Mouse (Mus musculus): ENCODE data around the gene Dennd6b. TPM values are rescaled to one million over a fixed set of nuclear protein-coding genes. Genes with fewer than 3 reads are reported as not detected.

Gene Dennd6b
- polyA plus RNA-seq, 1 experiment: 2.2 TPM

DNA sequence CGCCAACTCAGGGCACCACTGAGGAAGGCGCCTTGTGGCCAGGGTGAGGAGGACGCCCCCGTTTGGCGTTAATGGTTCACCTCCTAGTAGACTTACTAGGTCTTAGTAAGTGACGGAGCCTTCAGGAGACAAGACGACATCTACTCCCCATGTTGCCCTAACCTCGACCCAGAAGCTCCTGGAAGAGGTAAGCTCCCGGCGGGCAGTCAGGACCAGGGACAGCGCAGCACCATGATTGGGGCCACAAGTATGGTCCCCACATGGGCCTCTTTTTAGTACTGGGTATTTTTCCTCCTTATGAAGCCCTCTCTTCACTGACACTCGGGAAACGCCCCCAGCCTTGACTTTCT is 46.3 kb downstream of the Dennd6b start:
- peak overlapping the region; percentile 50 for H3K4me3 ChIP-seq (ENCODE audit: insufficient read depth, low read depth, low read length)
- peaks cover 14% of the 10 kb centered on the region; the same call in 1 of the 2 replicates for H3K4me1 ChIP-seq (ENCODE audit: control insufficient read depth, insufficient read depth, insufficient read length, low read length)
- peak overlapping the region; percentile 40 for H3K27ac ChIP-seq (replicated peaks; ENCODE audit: low read depth, low read length)

GRCm38 (mm10) chr15:89149271-89150040 is 46.8 kb downstream of the Dennd6b start, which contains the start of gene Mapk11:
Gene Mapk11, minus strand, starts transcription at chr15:89149628.
- H3K4me3 ChIP-seq (ENCODE audit: insufficient read depth, low read depth, low read length): peak within 1 kb of the TSS; percentile 79
- H3K4me1 ChIP-seq (ENCODE audit: control insufficient read depth, insufficient read depth, insufficient read length, low read length): peaks cover 14% of the 10 kb centered on the region; the same call in 1 of the 2 replicates
- peak within 1 kb of the TSS; percentile 40 for H3K27ac ChIP-seq (replicated peaks; ENCODE audit: low read depth, low read length)

- peak overlapping the region; percentile 79 for H3K4me3 ChIP-seq (ENCODE audit: insufficient read depth, low read depth, low read length)
- H3K4me1 ChIP-seq (ENCODE audit: control insufficient read depth, insufficient read depth, insufficient read length, low read length): peaks cover 14% of the 10 kb centered on the region; the same call in 1 of the 2 replicates
- H3K27ac ChIP-seq (replicated peaks; ENCODE audit: low read depth, low read length): peak overlapping the region; percentile 15; the same call in 1 of the 2 replicates
These were observed 47.6 kb downstream of the Dennd6b start for GRCm38 (mm10) chr15:89148496-89149270.

- Histone ChIP-seq H3K27ac (replicated peaks; ENCODE audit: low read depth, low read length) (no peak overlapping the region), H3K4me3 (ENCODE audit: insufficient read depth, low read depth, low read length) (no peak overlapping the region), H3K4me1 (ENCODE audit: control insufficient read depth, insufficient read depth, insufficient read length, low read length) (peaks cover 15% of the 10 kb centered on the region; the same call in 1 of the 2 replicates)
These were observed 48.4 kb downstream of the Dennd6b start for GRCm38 (mm10) chr15:89147895-89148294.

- no peak overlapping the region for H3K27ac ChIP-seq (replicated peaks; ENCODE audit: low read depth, low read length)
- no peak overlapping the region for H3K4me3 ChIP-seq (ENCODE audit: insufficient read depth, low read depth, low read length)
- peaks cover 19% of the 10 kb centered on the region for H3K4me1 ChIP-seq (ENCODE audit: control insufficient read depth, insufficient read depth, insufficient read length, low read length)
These were observed 48.8 kb downstream of the Dennd6b start for GRCm38 (mm10) chr15:89147456-89147855.

- H3K4me1 ChIP-seq (ENCODE audit: control insufficient read depth, insufficient read depth, insufficient read length, low read length): peaks cover 24% of the 10 kb centered on the region
- no peak overlapping the region for H3K4me3 ChIP-seq (ENCODE audit: insufficient read depth, low read depth, low read length)
- no peak overlapping the region for H3K27ac ChIP-seq (replicated peaks; ENCODE audit: low read depth, low read length)
These were observed 49.3 kb downstream of the Dennd6b start for GRCm38 (mm10) chr15:89147024-89147423.

DNA sequence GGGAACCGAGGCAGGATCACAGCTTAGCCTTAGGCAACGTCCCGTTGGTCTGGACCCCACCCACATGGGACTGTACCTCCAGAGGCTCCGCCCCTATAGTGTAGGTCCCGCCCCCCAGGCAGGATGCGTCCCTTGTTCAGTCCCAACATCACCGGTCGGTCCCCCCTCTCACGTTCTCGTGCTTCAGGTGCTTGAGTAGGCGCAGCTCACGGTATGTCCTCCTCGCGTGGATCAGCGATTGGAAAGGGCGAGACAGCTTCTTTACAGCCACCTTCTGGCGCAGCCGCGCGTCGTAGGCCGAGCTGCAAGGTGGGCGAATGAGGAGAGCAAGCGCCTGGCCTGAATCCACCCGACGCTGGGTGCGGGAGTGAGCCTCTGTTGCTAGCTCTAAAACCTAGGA is 49.8 kb downstream of the Dennd6b start:
- Histone ChIP-seq H3K27ac (replicated peaks; ENCODE audit: low read depth, low read length) (no peak overlapping the region), H3K4me1 (ENCODE audit: control insufficient read depth, insufficient read depth, insufficient read length, low read length) (peaks cover 24% of the 10 kb centered on the region), H3K4me3 (ENCODE audit: insufficient read depth, low read depth, low read length) (no peak overlapping the region)

GRCm38 (mm10) chr15:89145813-89146350 is 50.4 kb downstream of the Dennd6b start:
- Histone ChIP-seq H3K4me1 (ENCODE audit: control insufficient read depth, insufficient read depth, insufficient read length, low read length) (peaks cover 31% of the 10 kb centered on the region), H3K4me3 (ENCODE audit: insufficient read depth, low read depth, low read length) (no peak overlapping the region), H3K27ac (replicated peaks; ENCODE audit: low read depth, low read length) (no peak overlapping the region)

DNA sequence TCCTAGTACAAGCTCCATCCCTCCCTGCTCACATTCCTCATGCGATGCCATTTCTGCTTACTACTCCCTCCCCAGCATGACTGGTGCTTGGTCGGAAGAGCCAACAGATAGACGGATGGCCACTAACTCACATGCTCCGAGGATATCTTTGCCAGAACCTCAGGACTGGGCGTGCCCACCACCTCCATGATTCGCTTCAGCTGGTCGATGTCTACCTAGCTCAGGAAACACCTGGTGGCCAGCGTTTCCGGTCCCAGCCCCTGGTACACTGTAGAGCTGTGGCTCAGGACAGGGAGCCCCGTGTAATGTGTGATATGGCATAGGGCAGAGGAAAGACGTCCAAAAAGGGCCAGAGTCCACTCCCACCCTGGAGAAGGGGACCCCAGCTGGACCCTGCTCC is 51.3 kb downstream of the Dennd6b start:
- Histone ChIP-seq H3K4me3 (ENCODE audit: insufficient read depth, low read depth, low read length) (no peak overlapping the region), H3K4me1 (ENCODE audit: control insufficient read depth, insufficient read depth, insufficient read length, low read length) (peaks cover 30% of the 10 kb centered on the region), H3K27ac (replicated peaks; ENCODE audit: low read depth, low read length) (no peak overlapping the region)

DNA sequence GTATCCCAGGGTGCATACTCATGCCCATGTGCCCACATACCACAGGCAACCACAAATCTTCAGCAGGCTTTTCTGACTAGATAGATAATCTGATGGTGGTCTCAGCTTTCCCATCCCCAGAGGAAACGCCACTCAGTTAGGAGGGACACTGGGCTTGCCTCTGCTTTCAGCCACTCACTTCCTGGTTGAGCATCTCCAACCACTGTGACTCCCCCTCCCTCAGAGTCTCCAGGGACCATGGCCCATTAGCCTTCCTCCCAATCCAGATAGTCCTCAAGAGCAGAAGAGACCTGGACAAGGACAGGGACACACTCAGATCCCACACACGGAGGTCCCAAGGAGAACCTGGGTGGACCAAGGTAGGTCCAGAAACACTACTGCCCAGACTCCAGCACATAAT is 53.2 kb downstream of the Dennd6b start:
- no peak overlapping the region for H3K4me3 ChIP-seq (ENCODE audit: insufficient read depth, low read depth, low read length)
- no peak overlapping the region for H3K27ac ChIP-seq (replicated peaks; ENCODE audit: low read depth, low read length)

GRCm38 (mm10) chr15:89141905-89142304 is 54.4 kb downstream of the Dennd6b start:
- Histone ChIP-seq H3K4me1 (ENCODE audit: control insufficient read depth, insufficient read depth, insufficient read length, low read length) (peaks cover 27% of the 10 kb centered on the region), H3K4me3 (ENCODE audit: insufficient read depth, low read depth, low read length) (no peak overlapping the region), H3K27ac (replicated peaks; ENCODE audit: low read depth, low read length) (no peak overlapping the region)

More for the DNA sequence above, 53.2 kb downstream of the Dennd6b start:
- peaks cover 30% of the 10 kb centered on the region for H3K4me1 ChIP-seq (ENCODE audit: control insufficient read depth, insufficient read depth, insufficient read length, low read length)

GRCm38 (mm10) chr15:89141443-89141842 is 54.9 kb downstream of the Dennd6b start:
- Histone ChIP-seq H3K4me1 (ENCODE audit: control insufficient read depth, insufficient read depth, insufficient read length, low read length) (peaks cover 24% of the 10 kb centered on the region), H3K27ac (replicated peaks; ENCODE audit: low read depth, low read length) (0 out of 2 replicates have a peak overlapping the region, but pooled peaks have one; percentile 38), H3K4me3 (ENCODE audit: insufficient read depth, low read depth, low read length) (no peak overlapping the region)

GRCm38 (mm10) chr15:89140659-89141252 is 55.5 kb downstream of the Dennd6b start, which contains the start of gene Mapk12:
Gene Mapk12, minus strand, starts transcription at chr15:89140703.
- H3K27ac ChIP-seq (replicated peaks; ENCODE audit: low read depth, low read length): peak within 1 kb of the TSS; percentile 82

DNA sequence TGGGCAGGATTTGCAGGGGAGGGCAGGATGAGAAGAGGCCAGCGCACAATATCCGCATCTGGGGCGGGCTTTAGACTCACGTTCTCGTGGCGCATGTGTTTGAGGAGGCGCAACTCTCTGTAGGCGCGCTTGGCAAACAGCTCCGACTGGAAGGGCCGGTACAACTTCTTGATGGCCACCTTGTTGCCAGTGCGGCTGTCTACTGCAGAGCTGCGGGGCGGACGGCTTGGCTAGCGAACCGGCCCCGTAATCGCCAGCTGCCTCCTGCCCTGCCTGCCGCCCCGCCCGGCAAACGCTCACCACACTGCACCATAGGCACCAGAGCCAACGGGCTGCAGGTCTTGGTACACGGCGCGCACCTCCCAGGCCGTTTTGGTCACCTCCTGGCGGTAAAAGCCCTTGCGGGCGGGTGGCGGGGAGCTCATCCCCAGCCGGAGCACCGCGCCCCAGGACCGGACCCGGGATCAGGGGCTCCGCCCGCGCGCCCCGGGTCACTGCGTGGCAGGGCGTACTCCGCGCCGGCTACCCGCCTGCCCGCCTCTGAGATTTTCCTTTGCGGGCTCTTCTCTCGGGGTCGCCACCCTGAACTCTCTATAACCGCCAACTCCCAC is 56.1 kb downstream of the Dennd6b start:
- H3K4me1 ChIP-seq (ENCODE audit: control insufficient read depth, insufficient read depth, insufficient read length, low read length): peaks cover 24% of the 10 kb centered on the region
- peak overlapping the region; percentile 80 for H3K27ac ChIP-seq (replicated peaks; ENCODE audit: low read depth, low read length)
- peak overlapping the region; percentile 70 for H3K4me3 ChIP-seq (ENCODE audit: insufficient read depth, low read depth, low read length)

More at GRCm38 (mm10) chr15:89140659-89141252, 55.5 kb downstream of the Dennd6b start, which contains the start of gene Mapk12:
- peaks cover 24% of the 10 kb centered on the region for H3K4me1 ChIP-seq (ENCODE audit: control insufficient read depth, insufficient read depth, insufficient read length, low read length)
- H3K4me3 ChIP-seq (ENCODE audit: insufficient read depth, low read depth, low read length): peak within 1 kb of the TSS; percentile 70
